Mouse (Mus musculus) liver (tissue): ENCODE measurements around the gene Pold1.

Source experiments
- DNase-seq: peaks from one replicate; pipeline ENCODE4 v3.0.0-alpha.2; 2020; ENCODE audit warnings: mixed read lengths

Pold1 gene

GRCm38 (mm10) chr7:44548497-44549087 lies at the start of gene Pold1:
Gene Pold1 (minus strand): TSS chr7:44548849.
- peak; percentile 100 for DNase-seq

DNA sequence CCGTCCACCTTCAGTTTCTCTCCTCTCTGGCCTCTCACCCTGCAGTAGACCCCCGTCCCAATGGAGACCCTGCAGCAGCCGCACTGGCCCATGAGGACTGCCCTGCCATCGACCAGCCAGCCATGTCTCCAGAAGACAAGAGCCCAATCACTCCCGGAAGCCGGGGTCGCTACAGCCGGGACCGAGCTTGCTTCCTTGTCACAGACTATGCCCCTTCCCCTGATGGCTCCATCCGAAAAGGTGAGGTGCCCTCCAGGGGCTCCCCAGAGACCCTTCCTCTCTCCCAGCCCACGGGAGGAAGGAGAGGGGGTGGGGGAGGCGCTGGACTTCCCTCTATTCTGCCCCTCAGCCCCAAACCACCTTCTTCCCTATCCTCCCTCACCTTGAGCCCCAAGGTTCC lies 49.7 kb upstream of the Pold1 start:
- DNase-seq, result no peak

- no peak for DNase-seq
These were observed 49.0 kb upstream of the Pold1 start for GRCm38 (mm10) chr7:44597666-44598065.

DNA sequence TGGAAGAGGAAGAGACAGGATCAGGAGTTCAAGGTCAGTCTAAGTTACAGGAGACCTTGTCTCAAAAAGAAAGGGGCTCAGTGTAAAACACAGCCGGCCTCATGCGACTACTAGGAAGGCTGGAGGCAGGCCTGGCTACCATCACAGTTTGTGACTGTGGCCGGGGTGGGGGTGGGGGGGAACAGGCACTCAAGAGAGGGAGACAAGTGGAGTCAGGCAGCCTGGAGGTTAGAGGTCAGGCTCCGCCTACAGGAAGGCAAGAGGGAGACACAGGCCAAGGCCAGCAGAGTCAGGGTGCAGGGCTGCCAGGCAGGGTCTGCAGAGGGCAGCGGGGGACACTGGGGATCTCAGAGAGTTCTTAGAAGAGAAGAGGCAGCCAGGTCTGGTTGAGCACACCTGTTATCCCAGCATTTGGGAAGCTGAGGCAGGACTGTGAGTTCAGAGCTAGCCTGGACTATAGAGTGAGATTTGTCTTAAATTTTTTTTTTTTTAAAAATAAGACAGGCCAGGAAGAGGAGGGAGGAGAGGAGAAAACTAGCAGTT lies 48.4 kb upstream of the Pold1 start:
- DNase-seq, result no peak

DNA sequence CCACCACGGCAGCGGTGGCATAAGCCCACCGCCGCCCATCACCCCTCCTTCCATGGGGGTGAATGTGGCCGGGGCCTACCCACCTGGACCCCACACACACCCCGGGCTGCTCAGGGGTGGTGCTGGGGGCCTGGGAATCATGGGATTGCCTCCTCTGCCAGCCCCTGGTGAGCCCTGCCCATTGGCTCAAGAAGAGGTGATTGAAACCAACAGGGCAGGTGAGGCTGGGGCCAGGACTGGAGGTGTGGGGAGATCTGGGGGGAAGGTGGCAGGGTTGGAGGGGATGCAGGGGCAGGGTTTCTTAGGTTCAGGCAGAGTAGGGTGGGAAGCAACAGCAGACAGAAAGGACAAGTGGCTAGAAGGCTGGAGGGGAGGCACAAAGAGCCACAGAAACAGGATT lies 47.4 kb upstream of the Pold1 start:
- no peak for DNase-seq

GRCm38 (mm10) chr7:44595131-44595561 lies 46.5 kb upstream of the Pold1 start:
- no peak for DNase-seq

GRCm38 (mm10) chr7:44594291-44594690 lies 45.6 kb upstream of the Pold1 start:
- DNase-seq, result no peak

DNA sequence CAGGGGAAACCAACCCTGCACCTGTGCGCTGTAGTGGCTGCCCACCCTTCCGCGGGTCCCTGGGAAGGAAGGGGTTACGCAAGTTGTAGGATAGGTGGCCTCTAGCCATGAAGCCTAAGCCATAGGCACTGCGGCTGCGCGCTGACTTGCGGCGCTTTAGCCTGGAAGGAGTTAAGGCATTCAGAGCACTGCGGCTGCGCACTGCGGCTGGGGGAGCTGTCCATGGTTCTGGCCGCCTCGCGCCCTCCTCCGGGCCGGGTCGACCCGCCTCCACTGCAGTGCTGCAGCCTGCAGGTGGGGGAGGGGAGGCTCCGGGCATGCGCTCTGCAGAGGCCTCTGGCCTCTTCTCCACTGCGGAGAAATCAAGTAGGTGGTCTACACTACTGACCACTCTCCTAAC lies 45.1 kb upstream of the Pold1 start:
- DNase-seq, result peak; percentile 75

DNA sequence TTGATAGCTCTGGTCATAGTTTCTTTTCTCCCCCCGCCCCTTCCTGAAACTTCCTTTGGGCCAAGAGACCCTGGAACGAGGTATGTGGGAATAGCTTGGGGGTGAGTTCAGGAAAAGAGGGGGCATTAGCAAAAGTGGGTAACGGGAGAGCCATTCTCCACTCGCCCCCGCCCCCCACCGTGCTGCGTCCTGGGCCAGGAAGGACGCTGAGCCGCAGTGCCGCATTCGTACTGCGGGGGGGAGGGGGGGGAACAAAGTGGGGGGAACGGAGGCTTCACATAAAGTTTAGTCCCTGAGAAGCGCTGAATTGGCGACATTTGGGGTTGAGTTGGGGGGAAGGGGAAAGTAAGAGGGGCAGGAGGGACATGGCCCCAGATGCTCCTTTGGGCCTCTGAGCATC lies 44.4 kb upstream of the Pold1 start:
- no peak for DNase-seq

GRCm38 (mm10) chr7:44591348-44592116 lies 42.9 kb upstream of the Pold1 start:
- DNase-seq, result no peak

DNA sequence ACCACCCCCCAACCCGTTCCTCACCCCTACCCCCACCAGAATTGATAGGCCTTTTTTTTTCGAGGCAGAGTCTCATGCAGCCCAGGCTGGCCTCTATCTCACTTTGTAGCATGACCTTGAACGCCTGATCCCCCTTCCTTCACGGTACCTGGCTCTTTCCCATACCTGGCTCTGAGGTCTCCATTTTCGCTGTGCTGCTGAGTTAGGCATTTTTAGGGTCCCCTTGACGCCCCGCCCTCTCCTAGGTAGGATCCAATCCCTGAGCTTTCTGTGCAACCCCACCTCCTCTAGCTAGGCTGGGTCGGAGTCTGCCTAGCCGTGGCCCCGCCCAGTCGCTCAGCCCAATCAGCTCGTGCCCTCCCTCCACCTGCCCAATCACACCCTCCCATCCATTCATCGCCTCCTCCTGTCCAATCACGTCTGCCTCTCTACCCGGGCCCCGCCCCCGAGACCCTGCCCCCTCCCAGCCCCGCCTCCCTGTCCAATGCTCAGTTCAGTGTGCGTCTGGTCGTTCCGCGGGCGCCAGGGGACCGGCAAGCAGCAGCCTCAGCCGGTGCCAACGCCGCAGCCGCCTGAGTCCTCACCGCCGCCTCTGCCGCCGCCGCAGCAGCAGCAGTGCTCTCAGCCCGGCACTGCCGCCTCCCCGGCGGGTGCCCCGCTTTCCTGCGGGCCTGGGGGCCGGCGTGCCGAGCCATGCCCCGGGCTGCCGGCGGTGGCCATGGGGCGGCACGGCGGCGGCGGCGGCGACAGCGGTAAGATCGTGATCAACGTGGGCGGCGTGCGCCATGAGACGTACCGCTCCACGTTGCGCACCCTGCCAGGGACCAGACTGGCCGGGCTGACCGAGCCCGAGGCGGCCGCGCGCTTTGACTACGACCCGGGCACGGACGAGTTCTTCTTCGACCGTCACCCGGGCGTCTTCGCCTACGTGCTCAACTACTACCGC lies 42.0 kb upstream of the Pold1 start, which contains the start of gene Kcnc3:
Gene Kcnc3, plus strand, starts transcription at position 263 of the 946 bp plus-strand sequence.
- peak; percentile 89 for DNase-seq

DNA sequence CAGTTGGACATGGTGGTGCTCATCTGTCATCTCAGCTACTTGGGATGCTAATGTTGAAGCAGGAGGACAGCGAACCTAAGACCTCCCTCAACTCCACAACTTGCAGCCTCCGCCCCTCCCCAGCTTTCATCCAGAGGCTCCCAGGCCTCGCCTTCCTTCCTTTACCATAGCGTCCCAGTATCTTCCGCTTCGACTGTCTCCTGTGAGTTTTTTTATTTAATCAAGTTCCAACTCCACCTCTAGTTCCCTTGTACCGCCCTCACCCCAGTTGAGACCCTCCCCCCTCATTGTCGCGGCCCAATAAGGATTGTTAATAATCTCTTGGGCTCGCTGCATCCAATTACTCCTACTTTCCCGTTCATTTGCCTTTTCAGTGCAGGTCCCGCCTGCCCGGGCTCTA lies 41.3 kb upstream of the Pold1 start:
- DNase-seq, result no peak

- DNase-seq, result peak; percentile 72
These were observed 40.5 kb upstream of the Pold1 start for GRCm38 (mm10) chr7:44589149-44589548.

GRCm38 (mm10) chr7:44588338-44588737 lies 39.7 kb upstream of the Pold1 start:
- DNase-seq, result no peak

DNA sequence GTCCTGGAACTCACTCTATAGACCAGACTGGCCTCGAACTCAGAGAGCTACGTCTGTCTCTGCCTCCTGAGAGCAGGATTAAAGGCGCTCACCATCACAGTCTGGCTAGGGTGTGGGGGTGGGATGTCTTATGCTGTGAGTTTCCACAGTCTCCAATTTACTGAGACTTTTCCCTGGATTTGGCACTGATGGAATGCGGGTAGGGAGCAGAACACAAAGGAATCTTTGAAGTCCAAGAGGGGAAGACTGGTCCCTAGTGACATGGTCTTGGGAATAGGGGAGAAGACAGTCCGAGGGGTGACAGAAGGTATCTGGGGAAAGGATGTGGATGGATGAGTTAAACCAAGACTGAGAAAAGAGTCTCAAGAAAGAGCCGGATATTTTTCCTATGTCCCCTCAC lies 39.0 kb upstream of the Pold1 start:
- DNase-seq, result no peak

DNA sequence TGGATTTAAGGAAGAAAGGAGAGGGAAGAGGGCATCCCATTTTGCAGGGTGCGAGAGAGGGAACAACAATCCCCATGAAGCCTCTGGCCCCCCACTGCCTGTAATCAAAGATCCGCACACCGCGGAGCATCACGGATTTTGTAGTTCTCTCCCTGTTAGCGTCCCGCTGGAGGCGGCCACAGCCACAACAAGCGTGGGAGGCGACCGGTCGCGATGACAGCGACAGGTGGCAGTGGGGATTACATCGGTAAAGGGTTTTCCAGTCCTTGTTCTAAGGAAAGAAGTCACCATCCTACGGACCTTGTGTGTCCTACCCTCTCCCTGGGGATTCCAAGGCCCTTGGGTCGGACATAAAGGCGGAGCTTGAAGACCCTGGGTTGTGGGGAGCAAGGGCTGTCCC lies 38.3 kb upstream of the Pold1 start:
- DNase-seq, result peak; percentile 14

GRCm38 (mm10) chr7:44586518-44586917 lies 37.9 kb upstream of the Pold1 start:
- no peak for DNase-seq

GRCm38 (mm10) chr7:44585606-44586005 lies 37.0 kb upstream of the Pold1 start:
- DNase-seq, result no peak

DNA sequence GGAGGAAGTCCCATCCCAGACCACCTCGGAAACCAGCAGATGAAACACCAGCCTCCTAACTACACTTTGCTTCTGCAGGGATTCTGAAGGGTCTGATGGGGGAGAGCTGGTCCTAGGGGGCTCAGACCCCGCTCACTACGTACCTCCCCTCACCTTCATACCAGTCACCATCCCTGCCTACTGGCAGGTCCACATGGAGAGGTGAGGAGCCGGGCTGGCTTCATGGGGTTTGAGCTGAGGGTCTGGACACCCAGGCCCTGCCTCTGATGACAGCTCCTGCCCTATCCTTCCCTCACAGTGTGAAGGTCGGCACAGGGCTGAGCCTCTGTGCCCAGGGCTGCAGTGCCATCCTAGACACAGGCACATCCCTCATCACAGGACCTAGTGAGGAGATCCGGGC lies 36.3 kb upstream of the Pold1 start:
- no peak for DNase-seq

DNA sequence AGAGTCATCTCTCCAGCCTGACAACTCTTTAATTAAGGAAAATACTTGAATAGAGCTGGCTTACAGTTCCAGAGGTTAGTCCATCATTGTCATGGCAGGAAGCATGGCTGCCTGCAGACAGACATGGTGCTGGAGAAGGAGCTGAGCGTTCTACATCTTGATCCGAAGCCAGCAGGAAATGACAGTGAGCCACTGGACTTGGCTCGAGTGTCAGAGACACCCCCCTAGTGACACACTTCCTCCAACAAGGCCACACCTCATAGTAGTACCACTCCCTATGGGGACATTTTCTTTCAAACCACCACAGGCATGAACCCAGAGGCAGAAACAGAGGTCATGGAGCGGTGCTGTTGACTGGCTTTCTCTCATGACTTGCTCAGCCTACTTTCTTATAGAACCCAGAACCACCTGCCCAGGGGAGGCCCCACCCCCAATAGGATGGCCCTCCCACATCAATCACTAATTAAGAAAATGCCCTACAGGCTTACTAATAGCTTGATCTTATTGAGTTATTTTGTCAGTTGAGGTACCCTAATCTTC lies 35.7 kb upstream of the Pold1 start:
- no peak for DNase-seq

GRCm38 (mm10) chr7:44583146-44583545 lies 34.5 kb upstream of the Pold1 start:
- no peak for DNase-seq

DNA sequence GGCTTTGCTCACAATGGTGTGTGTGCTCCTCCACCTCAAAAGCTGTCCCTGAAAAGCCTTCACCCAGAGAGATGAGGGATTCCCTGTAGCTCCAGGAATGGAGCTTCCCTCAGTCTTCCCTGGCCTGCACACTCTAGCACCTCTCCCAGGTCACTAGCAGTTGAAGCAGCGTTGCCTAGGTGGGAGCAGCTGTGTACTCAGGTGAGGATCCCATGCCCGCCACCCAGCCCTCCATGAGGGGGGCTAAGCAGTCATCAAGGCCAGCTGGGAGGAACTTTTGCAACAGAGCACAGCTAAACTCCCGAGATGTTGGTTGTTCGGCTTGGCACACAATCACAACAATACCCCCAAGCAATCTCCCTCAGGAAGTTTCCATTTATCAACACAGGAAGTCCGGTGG lies 34.1 kb upstream of the Pold1 start:
- DNase-seq, result no peak

DNA sequence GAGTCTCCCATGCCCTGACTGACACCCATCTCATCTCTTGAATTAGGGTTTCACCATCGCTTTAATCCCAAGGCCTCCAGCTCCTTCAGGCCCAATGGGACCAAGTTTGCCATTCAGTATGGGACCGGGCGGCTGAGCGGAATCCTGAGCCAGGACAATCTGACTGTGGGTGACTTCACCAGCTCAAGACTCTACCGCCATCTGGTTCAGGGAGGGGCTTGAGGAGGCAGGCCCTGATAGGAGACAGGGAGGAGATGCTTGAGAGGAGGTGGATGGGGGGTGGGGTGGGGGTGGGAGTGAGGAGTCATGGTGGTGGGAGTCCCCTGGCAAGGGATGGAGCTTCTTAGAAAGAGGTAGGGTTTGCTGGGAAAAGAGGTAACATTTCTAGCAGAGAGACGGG lies 33.0 kb upstream of the Pold1 start:
- no peak for DNase-seq
